Mouse (Mus musculus): ENCODE results near the gene Itgb4. TPM values are rescaled to one million over a fixed set of nuclear protein-coding genes. Genes with fewer than 3 reads are reported as not detected.

The Itgb4 gene
- polyA plus RNA-seq, 1 experiment: 0.01 TPM

GRCm38 (mm10) chr11:116004186-116004823 lies 29.8 kb downstream of the Itgb4 start:
- peak overlapping the region; percentile 56 for H3K4me3 ChIP-seq (replicated peaks)
- H3K36me3 ChIP-seq (ENCODE audit: control insufficient read depth): peaks cover 19% of the 10 kb centered on the region
- TF ChIP-seq TAL1 (IDR thresholded peaks at IDR 0.05; ENCODE audit: low read length) (no peak), GATA1 (IDR thresholded peaks at IDR 0.05; ENCODE audit: low read length) (no peak)
- H3K27me3 ChIP-seq (ENCODE audit: control insufficient read depth): peaks cover 20% of the 10 kb centered on the region
- peaks cover 34% of the 10 kb centered on the region for H3K4me1 ChIP-seq (ENCODE audit: control insufficient read depth)
- peaks cover 7% of the 10 kb centered on the region for H3K9me3 ChIP-seq (ENCODE audit: control insufficient read depth, low read length)

DNA sequence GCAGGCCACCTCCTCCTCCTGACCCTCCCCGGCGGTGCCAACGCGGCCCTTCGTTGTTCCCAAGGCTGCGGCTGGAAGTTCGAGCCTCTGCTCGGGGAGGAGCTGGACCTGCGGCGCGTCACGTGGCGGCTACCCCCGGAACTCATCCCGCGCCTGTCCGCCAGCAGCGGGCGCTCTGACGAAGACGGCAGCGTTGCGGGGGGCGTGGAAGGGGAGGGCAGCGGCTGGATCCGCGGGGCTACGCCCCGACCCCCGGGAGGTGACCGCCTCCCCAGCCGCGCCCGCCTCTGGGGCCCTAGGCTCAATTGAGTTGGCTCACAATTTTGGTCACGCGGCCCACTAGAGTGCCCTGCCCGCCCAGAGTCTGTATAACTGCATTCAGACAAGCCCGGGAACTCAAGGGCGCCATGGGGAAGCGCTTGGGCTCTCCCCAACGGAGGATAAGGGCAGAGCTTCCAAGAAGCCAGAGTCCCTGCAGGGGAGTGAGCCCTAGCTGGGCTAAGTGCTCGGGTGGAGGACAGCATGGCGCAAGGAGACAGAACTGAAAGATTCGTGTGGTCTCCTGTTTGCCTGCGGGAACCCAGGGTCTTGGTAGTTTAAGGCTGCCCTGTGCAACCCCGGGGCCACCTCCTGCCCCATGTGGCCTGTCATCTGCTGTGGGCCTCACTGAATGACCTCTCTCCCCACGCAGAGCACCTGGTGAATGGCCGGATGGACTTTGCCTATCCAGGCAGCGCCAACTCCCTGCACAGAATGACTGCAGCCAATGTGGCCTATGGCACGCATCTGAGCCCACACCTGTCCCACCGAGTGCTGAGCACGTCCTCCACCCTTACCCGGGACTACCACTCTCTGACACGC lies 30.6 kb downstream of the Itgb4 start:
- peaks cover 18% of the 10 kb centered on the region; the same call in 1 of the 2 replicates for H3K27me3 ChIP-seq (ENCODE audit: control insufficient read depth)
- peaks cover 7% of the 10 kb centered on the region for H3K9me3 ChIP-seq (ENCODE audit: control insufficient read depth, low read length)
- H3K4me1 ChIP-seq (ENCODE audit: control insufficient read depth): peaks cover 29% of the 10 kb centered on the region
- peaks cover 25% of the 10 kb centered on the region for H3K36me3 ChIP-seq (ENCODE audit: control insufficient read depth)
- peak overlapping the region; percentile 56 for H3K4me3 ChIP-seq (replicated peaks)
- TF ChIP-seq GATA1 (IDR thresholded peaks at IDR 0.05; ENCODE audit: low read length): no peak
- no peak for TF ChIP-seq TAL1 (IDR thresholded peaks at IDR 0.05; ENCODE audit: low read length)

GRCm38 (mm10) chr11:116005701-116006419 lies 31.4 kb downstream of the Itgb4 start:
- peaks cover 26% of the 10 kb centered on the region for H3K36me3 ChIP-seq (ENCODE audit: control insufficient read depth)
- peak overlapping the region; percentile 56 for H3K4me3 ChIP-seq (replicated peaks)
- TF ChIP-seq TAL1 (IDR thresholded peaks at IDR 0.05; ENCODE audit: low read length): no peak
- TF ChIP-seq GATA1 (IDR thresholded peaks at IDR 0.05; ENCODE audit: low read length): no peak
- H3K4me1 ChIP-seq (ENCODE audit: control insufficient read depth): peaks cover 29% of the 10 kb centered on the region
- peaks cover 14% of the 10 kb centered on the region; the same call in 1 of the 2 replicates for H3K27me3 ChIP-seq (ENCODE audit: control insufficient read depth)
- H3K9me3 ChIP-seq (ENCODE audit: control insufficient read depth, low read length): peaks cover 7% of the 10 kb centered on the region

DNA sequence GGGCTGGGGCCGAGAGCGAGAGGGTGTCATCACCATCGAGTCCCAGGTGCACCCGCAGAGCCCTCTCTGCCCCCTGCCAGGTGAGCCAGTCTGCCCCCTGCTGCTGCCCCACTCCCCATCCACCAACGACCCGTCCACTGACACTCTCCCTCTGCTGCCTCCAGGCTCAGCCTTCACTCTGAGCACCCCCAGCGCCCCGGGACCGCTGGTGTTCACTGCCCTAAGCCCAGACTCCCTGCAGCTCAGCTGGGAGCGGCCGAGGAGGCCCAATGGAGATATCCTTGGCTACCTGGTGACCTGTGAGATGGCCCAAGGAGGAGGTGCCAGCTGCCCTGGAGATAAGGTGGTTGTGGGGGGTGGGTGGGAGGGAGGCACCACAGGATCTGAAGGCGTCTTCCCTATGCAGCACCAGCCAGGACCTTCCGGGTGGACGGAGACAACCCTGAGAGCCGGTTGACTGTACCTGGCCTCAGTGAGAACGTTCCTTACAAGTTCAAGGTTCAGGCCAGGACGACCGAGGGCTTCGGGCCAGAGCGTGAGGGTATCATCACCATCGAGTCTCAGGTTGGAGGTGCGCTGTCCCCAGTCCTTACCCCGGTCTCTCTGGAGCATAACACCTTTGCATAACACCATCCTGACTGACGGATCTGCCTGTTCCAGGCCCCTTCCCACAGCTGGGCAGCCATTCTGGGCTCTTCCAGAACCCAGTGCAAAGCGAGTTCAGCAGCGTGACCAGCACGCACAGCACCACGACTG lies 32.8 kb downstream of the Itgb4 start:
- H3K4me1 ChIP-seq (ENCODE audit: control insufficient read depth): peaks cover 37% of the 10 kb centered on the region

GRCm38 (mm10) chr11:116008411-116008810 lies 33.9 kb downstream of the Itgb4 start:
- H3K27me3 ChIP-seq (ENCODE audit: control insufficient read depth): peaks cover 21% of the 10 kb centered on the region
- peaks cover 26% of the 10 kb centered on the region for H3K36me3 ChIP-seq (ENCODE audit: control insufficient read depth)
- TF ChIP-seq GATA1 (IDR thresholded peaks at IDR 0.05; ENCODE audit: low read length) (no peak), TAL1 (IDR thresholded peaks at IDR 0.05; ENCODE audit: low read length) (no peak)
- no peaks in the 10 kb centered on the region for H3K9me3 ChIP-seq (ENCODE audit: control insufficient read depth, low read length)
- no peak overlapping the region for H3K4me3 ChIP-seq (replicated peaks)
- peaks cover 46% of the 10 kb centered on the region for H3K4me1 ChIP-seq (ENCODE audit: control insufficient read depth)

More for the DNA sequence above, 32.8 kb downstream of the Itgb4 start:
- H3K36me3 ChIP-seq (ENCODE audit: control insufficient read depth): peaks cover 26% of the 10 kb centered on the region
- H3K9me3 ChIP-seq (ENCODE audit: control insufficient read depth, low read length): peaks cover 7% of the 10 kb centered on the region
- H3K4me3 ChIP-seq (replicated peaks): no peak overlapping the region
- no peak for TF ChIP-seq TAL1 (IDR thresholded peaks at IDR 0.05; ENCODE audit: low read length)
- TF ChIP-seq GATA1 (IDR thresholded peaks at IDR 0.05; ENCODE audit: low read length): no peak
- H3K27me3 ChIP-seq (ENCODE audit: control insufficient read depth): peaks cover 17% of the 10 kb centered on the region

- Histone ChIP-seq H3K4me1 (ENCODE audit: control insufficient read depth) (peaks cover 46% of the 10 kb centered on the region), H3K27me3 (ENCODE audit: control insufficient read depth) (peaks cover 23% of the 10 kb centered on the region), H3K4me3 (replicated peaks) (no peak overlapping the region), H3K36me3 (ENCODE audit: control insufficient read depth) (peaks cover 26% of the 10 kb centered on the region), H3K9me3 (ENCODE audit: control insufficient read depth, low read length) (no peaks in the 10 kb centered on the region)
- no peak for TF ChIP-seq GATA1 (IDR thresholded peaks at IDR 0.05; ENCODE audit: low read length)
Measured at GRCm38 (mm10) chr11:116008832-116009375, 34.4 kb downstream of the Itgb4 start.

DNA sequence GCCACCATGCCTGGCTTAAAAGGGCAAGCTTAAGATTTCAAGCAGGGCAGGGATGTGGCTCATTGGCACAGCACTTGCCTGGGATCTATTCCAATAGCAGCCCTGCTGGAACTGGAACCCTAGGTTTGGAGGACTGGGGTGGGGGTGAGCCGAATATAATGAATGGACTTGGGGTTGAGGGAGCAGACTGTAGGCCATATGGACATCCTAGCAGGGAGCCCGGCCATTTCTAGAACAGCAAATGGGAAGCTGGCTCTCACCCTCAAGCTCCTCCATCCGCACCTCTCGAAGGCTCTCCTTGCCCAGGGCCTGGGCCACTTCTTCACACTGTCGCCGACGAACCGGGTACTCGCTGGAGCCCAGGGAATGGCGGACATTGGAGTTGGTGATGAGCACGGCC lies 35.2 kb downstream of the Itgb4 start:
- Histone ChIP-seq H3K36me3 (ENCODE audit: control insufficient read depth) (peaks cover 26% of the 10 kb centered on the region), H3K27me3 (ENCODE audit: control insufficient read depth) (peaks cover 31% of the 10 kb centered on the region), H3K4me3 (replicated peaks) (no peak overlapping the region), H3K4me1 (ENCODE audit: control insufficient read depth) (peaks cover 39% of the 10 kb centered on the region), H3K9me3 (ENCODE audit: control insufficient read depth, low read length) (no peaks in the 10 kb centered on the region)
- TF ChIP-seq GATA1 (IDR thresholded peaks at IDR 0.05; ENCODE audit: low read length) (no peak), TAL1 (IDR thresholded peaks at IDR 0.05; ENCODE audit: low read length) (no peak)

GRCm38 (mm10) chr11:116010146-116010545 lies 35.6 kb downstream of the Itgb4 start:
- Histone ChIP-seq H3K9me3 (ENCODE audit: control insufficient read depth, low read length) (no peaks in the 10 kb centered on the region), H3K4me3 (replicated peaks) (no peak overlapping the region), H3K27me3 (ENCODE audit: control insufficient read depth) (peaks cover 33% of the 10 kb centered on the region), H3K36me3 (ENCODE audit: control insufficient read depth) (peaks cover 26% of the 10 kb centered on the region), H3K4me1 (ENCODE audit: control insufficient read depth) (peaks cover 36% of the 10 kb centered on the region)
- TF ChIP-seq TAL1 (IDR thresholded peaks at IDR 0.05; ENCODE audit: low read length): no peak
- no peak for TF ChIP-seq GATA1 (IDR thresholded peaks at IDR 0.05; ENCODE audit: low read length)

Measured in erythroblast, embryonic 14.5 days (primary cell).